Mouse (Mus musculus) NIH3T3 (cell line): Measurements from ENCODE around the gene Sh2b1.

Experiments used
- DNase-seq: peaks from one replicate; pipeline ENCODE4 v3.0.0-alpha.2; 2012; ENCODE audit warnings: low read depth

The Sh2b1 gene

DNA sequence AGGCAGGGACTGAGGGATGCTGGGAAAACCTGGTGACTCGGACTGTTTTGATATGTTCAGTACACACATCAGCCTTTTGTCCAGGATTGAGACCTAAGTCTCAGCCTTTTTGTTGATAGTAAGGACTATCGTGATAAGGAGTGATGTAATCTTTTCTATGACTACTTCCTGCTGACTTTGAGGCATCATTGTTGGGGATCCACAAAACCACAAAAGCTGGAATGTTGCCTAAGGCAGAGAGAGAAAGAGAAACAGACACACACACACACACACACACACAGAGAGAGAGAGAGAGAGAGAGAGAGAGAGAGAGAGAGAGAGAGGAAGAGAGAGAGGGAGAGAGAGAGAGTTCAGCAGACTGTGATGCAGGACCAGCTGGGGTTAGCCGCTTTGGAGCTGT lies 56.7 kb downstream of the Sh2b1 start:
- DNase-seq: peak; percentile 65

DNA sequence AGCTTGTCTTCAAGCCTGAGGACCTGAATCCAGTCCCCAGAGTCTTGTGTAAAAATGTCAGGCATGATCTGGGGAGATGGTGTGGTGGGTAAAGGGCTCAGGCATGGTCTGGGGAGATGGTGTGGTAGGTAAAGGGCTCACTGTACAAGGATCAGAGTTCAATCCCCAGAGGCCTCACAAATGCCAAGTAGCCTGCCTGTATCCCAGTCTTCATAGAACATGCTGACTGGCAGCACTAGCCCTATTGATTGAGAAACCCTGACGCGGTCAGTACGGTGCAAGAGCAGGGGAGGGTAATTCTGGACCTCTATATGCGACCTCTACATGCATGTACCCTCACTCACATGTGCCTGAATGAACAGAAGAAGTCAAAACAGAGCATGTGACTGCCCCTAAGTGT lies 57.6 kb downstream of the Sh2b1 start:
- no peak for DNase-seq

DNA sequence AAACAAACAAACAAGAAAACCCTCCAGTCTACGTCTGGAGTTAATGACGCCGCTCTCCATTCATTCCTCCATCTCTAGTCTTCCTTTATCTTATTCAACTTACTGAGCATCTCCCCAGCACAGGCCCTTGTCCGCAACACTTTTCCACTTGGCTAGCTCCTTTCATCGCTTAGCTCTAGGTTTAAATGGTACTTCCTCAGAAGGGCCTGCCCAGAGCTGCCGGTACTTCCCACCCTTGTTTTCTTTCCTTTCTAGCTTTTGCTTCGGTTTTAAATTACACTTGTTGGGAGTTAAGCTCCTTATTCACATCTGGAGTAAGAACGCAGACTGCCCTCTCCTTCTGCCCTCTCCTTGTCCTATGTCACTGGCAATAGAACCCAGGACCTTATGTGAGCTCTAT lies 58.2 kb downstream of the Sh2b1 start:
- DNase-seq: no peak
